Mouse (Mus musculus): ENCODE data around the gene Gm2956. TPM values are rescaled to one million over a fixed set of nuclear protein-coding genes. Genes with fewer than 3 reads are reported as not detected.
"Not testable (repeated sequence)": the region's sequence is repeated elsewhere in the genome, so short reads cannot be mapped to it uniquely, and the experiment has no call there.

Gene Gm2956
- not detected for total RNA-seq (2022)

DNA sequence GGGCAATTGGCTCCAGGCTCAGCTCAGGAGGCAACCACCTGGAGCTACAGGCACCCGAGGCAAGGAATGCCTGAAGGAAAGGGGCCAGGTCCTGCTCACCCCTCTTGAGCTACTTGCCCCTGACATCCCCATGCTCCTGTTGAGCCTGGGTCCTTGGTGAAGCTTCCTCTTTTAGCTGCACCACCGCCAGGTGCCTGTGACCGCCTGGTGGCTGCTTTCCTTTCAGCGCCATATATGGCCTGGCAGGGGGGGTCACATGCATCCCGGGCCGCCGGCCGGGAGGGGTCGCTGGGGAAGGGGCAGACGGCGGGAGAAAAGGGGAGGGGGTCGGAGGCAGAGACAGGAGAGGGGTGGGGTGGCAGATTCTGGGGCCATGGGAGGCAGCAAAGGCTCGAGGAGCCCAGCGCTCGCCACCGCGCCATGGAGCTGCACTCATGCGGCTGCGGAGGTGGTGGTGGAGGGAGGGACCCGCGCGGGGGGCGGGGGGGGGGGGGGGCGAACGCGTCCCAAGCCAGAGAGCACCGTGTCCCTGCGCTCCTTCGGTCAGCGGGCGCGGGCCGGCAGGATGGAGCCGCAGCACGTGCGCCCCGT is at the start of gene Gm2956:
Gene Gm2956 (plus strand): TSS at position 541 of the 591 bp plus-strand sequence.
- not testable (repeated sequence) for DNase-seq (ENCODE audit: low spot score)

DNA sequence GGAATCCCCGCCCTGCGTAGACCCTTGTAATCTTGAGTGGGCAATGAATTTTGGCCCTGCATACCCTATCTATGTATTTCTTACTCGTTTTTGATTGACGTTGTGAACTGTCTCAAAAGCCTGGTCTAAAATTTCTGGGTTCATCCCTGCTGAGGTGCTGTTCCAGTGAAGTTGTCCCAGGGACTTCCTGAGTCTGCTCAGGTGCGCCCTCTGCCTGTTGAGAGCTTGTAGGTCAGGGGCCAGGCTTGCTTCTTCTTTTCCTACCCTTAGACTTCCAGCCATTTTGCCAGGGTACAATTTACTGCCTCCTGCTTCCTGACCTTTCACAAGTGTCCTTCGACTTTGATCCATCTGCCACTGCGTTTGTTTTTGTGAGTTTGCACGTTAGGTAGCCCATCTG is 979 bp downstream of the Gm2956 start:
- not testable (repeated sequence) for DNase-seq (ENCODE audit: low spot score)

DNA sequence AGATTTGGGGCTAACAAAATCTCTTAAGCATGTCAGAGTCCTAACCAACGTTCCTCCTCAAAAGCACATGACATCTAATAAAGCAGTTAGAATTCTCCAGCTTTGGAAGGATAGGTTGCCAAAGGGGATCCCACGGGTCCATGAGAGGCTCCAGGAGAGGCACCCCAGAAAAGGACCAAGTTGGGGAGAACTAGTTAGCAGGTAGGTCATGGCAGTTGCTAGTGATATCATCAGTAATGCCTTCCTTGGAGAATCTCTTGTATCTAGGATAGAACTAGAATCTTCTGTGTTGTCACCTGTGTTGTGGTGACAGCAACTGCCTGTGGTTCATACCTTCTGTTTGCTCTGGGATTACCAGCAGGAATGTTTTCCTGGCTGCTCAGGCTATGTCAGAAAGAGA is 62.4 kb downstream of the Gm2956 start, which contains the start of gene Gm10413:
Gene Gm10413 (plus strand): TSS at position 301 of the 400 bp plus-strand sequence.
- not testable (repeated sequence) for DNase-seq (ENCODE audit: low spot score)

Other genes starting within 250 kb of the Gm2956 start
- gene Gm10340, start 198.6 kb upstream of the Gm2956 start, total RNA-seq (2022) = not detected
- not detected for gene Gm5795, start 144.4 kb upstream of the Gm2956 start, total RNA-seq (2022)
- gene D830030K20Rik, start 124.1 kb upstream of the Gm2956 start, total RNA-seq (2022) = under 1 TPM; 0.41 to 0.91 (median 0.57) TPM
- not detected for gene Gm10413, start 62.5 kb downstream of the Gm2956 start, total RNA-seq (2022)
- gene Gm10409, start 80.0 kb downstream of the Gm2956 start, total RNA-seq (2022) = under 1 TPM in 1 of 4 experiments, not detected in 3; 0.50 TPM
- gene Gm3005, start 95.5 kb downstream of the Gm2956 start, total RNA-seq (2022) = not detected
- not detected for gene Gm10408, start 116.8 kb downstream of the Gm2956 start, total RNA-seq (2022)

All from heart, adult 8-10 months (tissue).